Mouse (Mus musculus): ENCODE results near the gene Rnf144b. TPM values are rescaled to one million over a fixed set of nuclear protein-coding genes. Genes with fewer than 3 reads are reported as not detected.

The Rnf144b gene
- polyA plus RNA-seq (2012; rRNA removed; ENCODE audit: low replicate concordance): 1.2 and 1.7 TPM in 2 replicates

GRCm38 (mm10) chr13:47122537-47123430 is at the start of gene Rnf144b:
Gene Rnf144b, plus strand, starts transcription at chr13:47122656.

GRCm38 (mm10) chr13:47105711-47106579 is 16.5 kb upstream of the Rnf144b start, which contains the start of gene Dek:
Gene Dek, minus strand, starts transcription at chr13:47106201.

Other genes starting within 250 kb of the Rnf144b start
- 15.5 and 19.7 TPM in 2 replicates for gene Kif13a, start 192.8 kb upstream of the Rnf144b start, polyA plus RNA-seq (2012; rRNA removed; ENCODE audit: low replicate concordance)
- 3.9 and 5.7 TPM in 2 replicates for gene Nhlrc1, start 107.8 kb upstream of the Rnf144b start, polyA plus RNA-seq (2012; rRNA removed; ENCODE audit: low replicate concordance)
- 3.2 and 6.5 TPM in 2 replicates for gene Kdm1b, start 79.2 kb upstream of the Rnf144b start, polyA plus RNA-seq (2012; rRNA removed; ENCODE audit: low replicate concordance)
- 1.5 and 2.5 TPM in 2 replicates for gene Tpmt, start 77.9 kb upstream of the Rnf144b start, polyA plus RNA-seq (2012; rRNA removed; ENCODE audit: low replicate concordance)
- 21.4 and 35.0 TPM in 2 replicates for gene Dek, start 16.5 kb upstream of the Rnf144b start, polyA plus RNA-seq (2012; rRNA removed; ENCODE audit: low replicate concordance)